Mouse (Mus musculus): Measurements from ENCODE around the gene Tulp2.

DNA sequence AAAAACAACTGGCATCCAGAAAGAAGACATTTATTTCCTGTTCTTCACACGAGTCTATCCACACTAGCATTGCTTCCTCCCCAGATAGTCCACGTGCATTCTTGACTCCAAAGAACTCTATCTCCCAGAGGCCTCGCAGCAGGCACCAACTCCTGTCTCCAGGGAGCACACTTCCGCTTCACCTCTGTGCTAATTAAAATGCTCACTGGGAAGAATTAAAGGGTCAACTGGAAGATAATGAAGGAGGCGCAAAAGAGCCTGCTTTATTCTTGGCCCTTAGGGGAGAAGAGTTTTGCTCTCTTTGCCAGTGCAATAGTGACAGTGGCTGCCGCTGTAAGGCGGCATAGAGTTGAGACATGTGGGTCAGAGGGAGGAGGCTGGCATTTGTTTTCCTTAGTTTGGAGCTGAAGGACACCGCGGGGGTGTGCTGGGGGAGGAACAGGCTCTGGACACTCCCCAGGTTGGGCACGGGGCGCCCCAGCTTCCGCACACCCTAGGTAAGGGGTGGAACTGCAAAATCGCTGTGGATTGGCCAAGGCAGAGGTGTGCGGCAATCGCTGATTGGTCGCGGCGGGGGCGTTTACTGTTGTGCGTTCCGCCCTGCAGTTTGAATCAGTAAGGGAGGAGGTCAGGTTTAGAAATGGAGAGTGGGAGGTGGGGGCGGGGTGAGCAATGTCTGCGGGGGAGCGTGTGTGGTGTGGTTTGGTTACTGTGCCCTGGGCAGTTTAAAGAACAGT, 86.3 kb downstream of the Tulp2 start:
- TF ChIP-seq CTCF (conservative IDR thresholded peaks at IDR 0.05; ENCODE audit: low read length) (no peak), POU5F1 (IDR thresholded peaks at IDR 0.05; ENCODE audit: borderline replicate concordance, low read length) (no peak), NANOG (IDR thresholded peaks at IDR 0.05; ENCODE audit: borderline replicate concordance, low read length) (no peak; the same call in 1 of the 2 replicates)

All from E14TG2a.4 (cell line).